Mouse (Mus musculus): ENCODE measurements around the gene Gm5460.
A peak's percentile ranks its signal among the peaks of the same experiment; 100 is the strongest.

Gm5460 gene

GRCm38 (mm10) chr14:34016381-34016780, at the start of gene Gm5460:
TSS of gene Gm5460 (plus strand) at chr14:34016758.
- DNase-seq (ENCODE audit: low read depth, low spot score), result no peak

DNA sequence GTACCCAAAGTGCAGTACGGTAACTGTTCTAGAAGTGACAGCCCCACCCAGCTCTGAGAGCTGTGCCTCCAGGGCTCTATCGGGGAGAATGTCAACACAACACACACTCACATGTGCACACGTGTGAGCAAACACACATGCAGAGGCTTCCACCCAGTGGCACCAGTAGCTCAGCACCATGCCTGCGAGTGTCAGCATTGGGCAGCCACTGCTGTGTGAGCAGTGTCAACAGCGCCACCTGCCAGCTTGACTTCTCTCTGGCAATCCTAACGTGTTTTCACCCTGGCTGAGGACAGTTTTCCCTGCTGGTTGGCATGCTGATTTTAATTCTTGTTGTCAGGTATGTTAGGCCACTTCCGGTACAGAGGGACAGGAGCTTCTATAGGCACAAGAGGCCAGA, 43.9 kb upstream of the Gm5460 start:
- DNase-seq (ENCODE audit: low read depth, low spot score), result peak; percentile 57

DNA sequence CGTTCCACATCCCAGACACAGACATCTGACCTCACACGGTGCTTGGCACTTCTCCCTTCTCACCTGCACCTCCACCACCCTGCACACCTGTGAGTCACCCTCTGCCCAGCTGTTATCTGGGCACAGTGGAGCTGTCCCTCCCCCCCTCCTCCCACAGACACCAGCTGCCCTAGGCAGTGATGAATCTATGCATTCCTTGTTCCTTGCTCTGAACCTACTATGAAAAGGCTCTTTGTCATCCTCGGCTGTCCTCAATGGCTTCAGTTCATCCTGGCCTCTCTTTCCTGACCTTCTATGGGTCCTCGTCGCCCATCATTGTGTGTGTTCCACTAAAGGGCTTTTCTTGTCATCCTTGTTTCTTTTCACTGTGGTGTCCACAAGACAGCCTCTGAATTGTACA, 41.8 kb upstream of the Gm5460 start:
- DNase-seq (ENCODE audit: low read depth, low spot score), result peak; percentile 88

DNA sequence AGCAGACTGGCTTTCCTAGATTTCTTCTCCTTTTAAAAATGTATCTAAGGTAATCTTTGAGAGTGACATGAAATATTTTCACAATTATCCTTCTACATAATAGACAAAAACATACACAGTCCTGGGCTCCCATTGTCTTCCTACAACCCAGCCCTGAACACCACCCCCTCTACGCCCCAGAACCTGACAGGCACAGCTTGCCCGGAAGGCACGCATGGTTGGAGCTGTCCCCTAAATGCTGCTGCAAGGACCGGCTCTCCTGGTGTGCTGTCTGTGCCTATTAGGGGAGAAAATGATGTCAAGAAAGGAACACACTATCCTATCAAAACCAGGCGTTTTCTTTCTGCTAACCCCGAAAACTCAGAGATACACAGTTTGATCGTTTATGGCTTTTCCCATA, 38.8 kb upstream of the Gm5460 start:
- DNase-seq (ENCODE audit: low read depth, low spot score), result no peak

GRCm38 (mm10) chr14:33978604-33979059, 37.9 kb upstream of the Gm5460 start, which contains the start of gene Zfp488:
TSS of gene Zfp488 (minus strand) at chr14:33978764.
- peak; percentile 30 for DNase-seq (ENCODE audit: low read depth, low spot score)

GRCm38 (mm10) chr14:33989201-33989600, 27.4 kb upstream of the Gm5460 start:
- no peak for DNase-seq (ENCODE audit: low read depth, low spot score)

- DNase-seq (ENCODE audit: low read depth, low spot score), result peak; percentile 89
Measured at GRCm38 (mm10) chr14:33991971-33992370, 24.6 kb upstream of the Gm5460 start.

- no peak for DNase-seq (ENCODE audit: low read depth, low spot score)
Measured at GRCm38 (mm10) chr14:33993051-33993450, 23.5 kb upstream of the Gm5460 start.

GRCm38 (mm10) chr14:33993521-33994289, 22.9 kb upstream of the Gm5460 start:
- no peak for DNase-seq (ENCODE audit: low read depth, low spot score)

GRCm38 (mm10) chr14:33997427-33997826, 19.1 kb upstream of the Gm5460 start:
- DNase-seq (ENCODE audit: low read depth, low spot score), result peak; percentile 42

DNA sequence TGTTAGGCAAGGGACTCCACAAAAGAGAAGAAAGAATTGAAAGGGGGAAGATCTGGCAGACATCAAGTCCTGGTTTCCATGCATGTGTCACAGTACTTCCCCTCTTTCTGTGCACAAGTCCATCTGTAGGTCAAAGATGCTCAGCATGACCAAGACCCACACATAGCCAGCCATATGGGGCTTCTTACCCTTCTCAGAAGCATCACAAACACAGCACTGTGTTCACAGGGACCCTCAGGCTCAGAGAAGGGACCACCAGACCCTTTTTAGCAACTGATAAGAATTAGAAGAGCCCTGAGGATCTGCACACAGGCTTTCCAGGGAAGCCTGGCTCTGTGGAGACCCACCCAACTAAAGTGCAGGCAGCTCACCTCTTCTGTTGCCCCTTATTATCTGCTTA, 16.5 kb upstream of the Gm5460 start:
- DNase-seq (ENCODE audit: low read depth, low spot score), result no peak

- no peak for DNase-seq (ENCODE audit: low read depth, low spot score)
Measured at GRCm38 (mm10) chr14:34001445-34001844, 15.1 kb upstream of the Gm5460 start.

DNA sequence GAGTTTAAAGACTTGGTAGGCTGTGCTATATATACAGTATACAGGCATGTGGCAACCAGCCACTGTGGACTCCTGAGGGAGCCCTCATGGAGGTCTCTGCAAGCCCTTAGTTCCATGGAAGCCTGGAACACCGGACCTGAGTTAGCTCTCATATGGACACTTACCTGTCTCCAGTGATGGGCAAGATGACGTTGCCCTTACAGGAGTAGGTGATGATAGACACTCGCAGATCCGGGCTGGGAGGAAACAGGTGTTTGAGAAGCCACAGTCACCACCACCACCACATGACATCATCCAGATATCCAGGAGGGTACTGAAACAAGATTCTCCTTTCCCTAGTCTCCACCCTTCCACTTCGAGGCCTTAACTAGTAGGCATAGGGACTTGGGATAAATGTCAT, 14.2 kb upstream of the Gm5460 start:
- no peak for DNase-seq (ENCODE audit: low read depth, low spot score)

- DNase-seq (ENCODE audit: low read depth, low spot score), result no peak
Measured at GRCm38 (mm10) chr14:34015063-34015462, 1.5 kb upstream of the Gm5460 start, which contains the start of gene Gm30083. TSS of gene Gm30083 (minus strand) at chr14:34015182.

- DNase-seq (ENCODE audit: low read depth, low spot score), result peak; percentile 27
Measured at GRCm38 (mm10) chr14:34016938-34017337, 380 bp downstream of the Gm5460 start.

DNA sequence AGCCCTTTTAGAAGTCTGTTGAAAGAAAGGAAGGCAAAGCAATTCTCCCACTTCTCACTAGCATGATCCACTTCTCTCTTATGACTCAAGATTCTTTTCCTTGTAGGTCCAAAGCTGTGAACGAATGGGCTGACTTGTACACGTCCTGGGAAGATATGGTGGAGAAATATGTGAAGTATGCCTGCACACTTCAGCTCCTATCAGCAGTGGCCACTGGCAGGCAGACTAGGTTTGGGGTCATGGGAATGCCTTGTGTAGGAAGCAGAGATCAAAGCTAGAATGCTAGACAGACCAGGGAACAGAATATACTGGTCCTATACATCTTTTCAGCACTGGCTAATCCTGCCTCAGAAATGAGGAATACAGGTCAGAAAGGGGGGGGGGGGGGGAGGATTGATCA, 10.2 kb downstream of the Gm5460 start:
- no peak for DNase-seq (ENCODE audit: low read depth, low spot score)

- DNase-seq (ENCODE audit: low read depth, low spot score), result no peak
Measured at GRCm38 (mm10) chr14:34033841-34034610, 17.5 kb downstream of the Gm5460 start.

GRCm38 (mm10) chr14:34041241-34041640, 24.7 kb downstream of the Gm5460 start:
- DNase-seq (ENCODE audit: low read depth, low spot score), result no peak

- no peak for DNase-seq (ENCODE audit: low read depth, low spot score)
Measured at GRCm38 (mm10) chr14:34043341-34043740, 26.8 kb downstream of the Gm5460 start.

GRCm38 (mm10) chr14:34050101-34050779, 33.7 kb downstream of the Gm5460 start:
- DNase-seq (ENCODE audit: low read depth, low spot score), result peak; percentile 10

DNA sequence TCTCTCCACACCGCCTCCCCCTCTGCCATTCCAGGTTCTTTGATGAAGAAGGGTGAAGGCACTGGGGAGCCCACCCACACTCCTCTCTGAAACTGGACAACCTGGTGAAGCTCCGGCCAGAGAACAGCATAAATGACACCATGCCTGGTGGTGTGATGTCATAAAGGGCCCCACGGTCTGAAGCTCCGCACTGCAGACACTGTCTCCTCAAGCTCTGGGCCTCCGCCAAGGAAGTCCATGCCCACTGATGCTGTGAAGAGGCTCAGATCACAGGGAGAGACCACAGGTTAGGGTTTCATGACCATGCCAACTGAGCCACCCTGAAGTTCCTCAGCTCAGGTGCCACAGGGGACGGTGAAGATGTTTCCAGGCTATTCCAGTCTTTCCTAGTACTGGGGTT, 36.0 kb downstream of the Gm5460 start, which contains the start of gene Antxrl:
TSS of gene Antxrl (plus strand) at position 192 of the 400 bp plus-strand sequence.
- no peak for DNase-seq (ENCODE audit: low read depth, low spot score)

DNA sequence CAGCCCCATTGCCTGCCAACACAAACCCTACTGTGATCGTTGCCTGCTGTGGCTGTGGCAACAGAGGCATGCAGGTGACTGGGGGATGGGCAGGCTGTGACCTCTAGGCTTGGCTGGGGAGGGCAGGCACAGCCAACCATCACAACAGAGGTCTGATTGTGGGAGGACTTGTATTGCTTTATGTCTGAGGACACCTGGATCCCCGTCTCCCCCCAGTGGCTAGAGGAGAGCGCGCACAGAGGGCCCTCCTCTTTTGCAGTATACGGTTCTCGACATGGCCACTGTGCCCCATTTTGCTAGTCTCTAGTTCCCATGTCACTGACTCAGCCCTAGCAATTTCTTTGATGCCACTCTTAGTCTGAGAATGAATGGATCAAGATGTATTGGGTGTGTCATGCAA, 55.1 kb downstream of the Gm5460 start:
- DNase-seq (ENCODE audit: low read depth, low spot score), result no peak
